Mouse (Mus musculus) spleen, postnatal 10 days (tissue): Measurements from ENCODE around the gene Nek3.

Source experiments
- DNase-seq, 2 experiments: peaks; one replicate each; pipeline ENCODE4 v3.0.0; 2021 to 2022; ENCODE audit warnings: low spot score in 2 of 2

Gene Nek3

DNA sequence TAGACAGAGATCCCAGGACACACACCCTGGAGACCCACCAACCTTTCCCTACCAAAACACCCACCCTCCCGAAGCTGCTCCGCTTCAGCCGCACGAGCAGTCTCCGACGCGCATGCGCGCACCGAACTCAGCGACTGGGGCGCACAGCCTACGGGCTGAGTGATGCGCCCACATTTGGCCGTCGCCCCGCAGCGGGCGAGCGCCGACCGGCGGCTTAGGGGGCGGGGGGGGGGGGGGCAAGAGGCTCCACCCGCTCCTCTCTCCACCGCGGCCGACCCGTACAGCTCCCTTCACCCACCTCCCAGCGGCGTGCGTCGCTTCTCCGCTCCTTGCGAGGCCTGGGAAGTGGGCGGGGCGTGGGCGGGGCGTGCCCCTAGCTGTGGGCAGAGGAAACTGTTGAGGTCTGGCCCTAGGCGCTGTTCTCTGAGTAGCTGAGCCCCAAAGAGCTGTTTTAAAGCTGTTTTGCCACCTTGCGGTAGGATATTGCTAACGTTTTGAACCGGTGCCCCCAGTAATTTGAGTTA is at the start of gene Nek3:
Gene Nek3 (minus strand): TSS at position 356 of the 524 bp plus-strand sequence.
- DNase-seq: peak; percentile 61 to 89

DNA sequence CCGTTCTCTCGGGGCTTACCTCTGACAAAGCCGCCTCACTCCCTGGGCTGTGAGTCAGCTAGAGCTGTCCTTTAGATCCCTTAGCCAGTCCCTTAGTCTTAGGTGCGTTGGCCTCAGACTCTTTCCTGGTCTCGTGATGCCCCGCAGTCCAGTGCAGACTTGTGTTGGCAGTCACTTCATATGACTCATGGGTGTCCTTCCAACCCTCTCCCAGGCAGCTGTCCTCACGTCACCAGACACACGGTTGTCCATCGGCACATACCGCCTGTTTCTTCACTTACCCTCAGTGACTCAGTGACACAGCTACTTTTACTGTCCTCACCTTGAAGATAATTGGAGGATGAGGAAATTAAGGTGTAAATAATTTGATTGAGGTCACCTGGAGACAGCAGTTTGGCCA is 48.6 kb upstream of the Nek3 start:
- no peak for DNase-seq

DNA sequence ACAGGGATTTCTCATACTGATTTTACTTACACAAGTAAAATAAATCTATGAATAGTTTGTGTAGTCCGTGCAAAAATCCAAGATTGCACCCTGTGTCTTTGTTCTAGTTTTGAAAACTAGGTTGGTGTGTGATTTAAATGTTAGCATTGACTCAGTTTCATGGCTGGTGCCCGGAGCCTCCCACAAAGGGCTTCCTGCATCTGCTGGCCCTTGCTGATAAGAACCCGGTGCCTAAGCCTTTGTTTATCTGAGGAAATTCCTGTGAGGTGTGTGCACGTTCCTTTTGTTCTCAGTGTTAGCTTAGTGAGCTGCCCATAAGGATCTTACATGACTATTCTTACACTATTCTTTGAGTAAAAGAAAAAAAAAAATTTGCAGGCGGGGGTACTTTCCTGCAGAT is 42.8 kb upstream of the Nek3 start:
- no peak for DNase-seq

DNA sequence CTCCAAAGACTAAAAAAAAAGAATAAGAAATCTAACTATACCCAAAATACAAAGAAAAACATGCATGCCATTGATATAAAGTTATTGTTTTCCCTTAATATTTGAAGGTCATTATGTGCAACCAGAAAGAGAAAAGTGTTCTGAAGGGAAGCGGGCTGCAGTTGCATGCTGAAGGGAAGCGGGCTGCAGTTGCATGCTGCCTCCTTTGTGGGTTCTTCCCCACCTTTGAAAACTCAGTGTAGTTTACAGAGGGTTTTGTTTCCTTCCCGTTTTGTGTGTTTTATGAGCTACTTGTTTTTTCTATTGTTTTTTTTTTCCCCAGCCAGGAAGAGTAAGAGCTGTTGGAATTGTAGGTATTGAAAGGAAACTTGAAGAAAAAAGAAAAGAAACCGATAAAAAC is 41.3 kb upstream of the Nek3 start:
- no peak for DNase-seq

DNA sequence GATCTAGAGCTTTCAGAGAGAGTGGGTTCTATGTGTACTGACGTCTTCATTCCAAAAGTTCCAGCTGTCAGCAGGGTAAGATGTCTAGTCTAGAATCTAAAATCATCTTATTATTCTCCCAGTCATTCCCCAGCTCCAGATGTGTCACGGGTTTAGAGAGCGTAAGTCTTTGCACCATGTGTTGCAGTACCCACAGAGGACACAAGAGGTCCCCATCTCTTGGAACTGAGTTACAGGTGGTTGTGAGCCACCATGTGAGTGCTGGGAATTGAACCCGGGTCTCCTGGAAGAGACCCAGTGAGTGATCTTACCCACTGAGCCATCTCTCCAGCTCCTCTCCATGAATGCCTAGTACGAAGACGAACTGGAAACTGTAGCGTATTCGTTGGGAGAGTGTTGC is 33.2 kb upstream of the Nek3 start:
- no peak for DNase-seq

- DNase-seq: no peak
Observed at GRCm38 (mm10) chr8:22197914-22198313, 31.7 kb upstream of the Nek3 start.

GRCm38 (mm10) chr8:22193432-22194010 is 27.3 kb upstream of the Nek3 start:
- no peak for DNase-seq

DNA sequence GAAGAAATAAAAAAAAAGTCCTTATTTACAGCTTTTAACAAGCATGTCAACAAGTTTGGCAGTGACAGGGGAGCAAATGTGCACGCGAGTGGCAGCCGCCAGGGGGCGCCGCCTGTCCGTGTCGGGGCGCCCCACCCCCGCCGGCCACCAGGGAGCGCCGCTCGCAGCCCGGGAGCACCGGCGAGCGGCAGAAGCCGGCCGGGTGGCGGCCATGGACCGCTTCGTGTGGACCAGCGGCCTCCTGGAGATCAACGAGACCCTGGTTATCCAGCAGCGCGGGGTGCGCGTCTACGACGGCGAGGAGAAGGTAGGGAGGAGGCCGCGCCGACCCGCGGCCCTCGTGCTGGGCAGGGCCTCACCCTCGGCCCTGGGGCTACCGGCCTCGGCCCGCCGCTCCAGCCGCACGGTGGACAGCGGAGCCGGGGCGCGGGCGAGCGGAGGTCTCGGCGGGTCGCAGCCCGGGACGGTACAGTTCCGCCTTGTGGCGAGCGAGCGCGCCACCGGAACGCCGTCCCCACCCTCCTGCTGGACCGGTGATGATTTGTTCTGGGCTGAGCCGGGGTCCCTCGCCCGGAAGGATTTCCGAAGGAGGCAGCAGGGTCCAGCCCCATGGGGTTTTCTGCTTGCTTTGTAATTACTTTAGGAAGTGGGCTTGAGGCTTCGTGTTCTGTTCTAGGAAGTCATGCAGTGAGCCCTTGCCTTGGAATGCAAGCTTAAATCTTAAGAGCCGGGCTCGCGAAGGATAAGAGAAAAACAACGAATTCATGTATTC is 26.6 kb upstream of the Nek3 start, which contains the start of gene Vps36:
Gene Vps36 (plus strand): TSS at position 150 of the 772 bp plus-strand sequence.
- DNase-seq: peak; percentile 92 to 94

GRCm38 (mm10) chr8:22185431-22186397 is 19.5 kb upstream of the Nek3 start, which contains the start of gene Ckap2:
Gene Ckap2, minus strand, starts transcription at chr8:22185819.
- DNase-seq: peak; percentile 92 to 94

DNA sequence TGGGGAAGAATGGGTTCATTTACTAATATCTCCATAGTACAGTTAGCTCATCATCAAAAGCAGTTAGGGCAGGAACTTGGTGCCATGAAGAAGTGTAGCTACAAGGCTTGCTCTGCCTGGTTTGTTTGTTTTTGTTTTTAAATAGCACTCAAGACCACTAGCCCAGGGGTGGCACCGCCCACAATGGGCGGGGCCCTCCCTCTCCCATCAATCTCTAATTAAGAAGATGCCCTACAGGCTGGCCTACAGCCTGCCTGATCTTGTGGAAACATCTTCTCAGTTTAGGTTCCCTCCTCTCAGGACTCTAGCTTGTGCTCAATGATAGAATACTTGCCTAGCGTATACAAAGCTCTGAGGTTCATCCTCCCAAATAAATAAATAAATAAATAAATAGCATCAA is 18.6 kb upstream of the Nek3 start:
- peak; percentile 48 to 70 for DNase-seq

GRCm38 (mm10) chr8:22175966-22176365 is 9.7 kb upstream of the Nek3 start:
- DNase-seq: no peak

- DNase-seq: no peak
Observed at GRCm38 (mm10) chr8:22169167-22169566, 2.9 kb upstream of the Nek3 start.

DNA sequence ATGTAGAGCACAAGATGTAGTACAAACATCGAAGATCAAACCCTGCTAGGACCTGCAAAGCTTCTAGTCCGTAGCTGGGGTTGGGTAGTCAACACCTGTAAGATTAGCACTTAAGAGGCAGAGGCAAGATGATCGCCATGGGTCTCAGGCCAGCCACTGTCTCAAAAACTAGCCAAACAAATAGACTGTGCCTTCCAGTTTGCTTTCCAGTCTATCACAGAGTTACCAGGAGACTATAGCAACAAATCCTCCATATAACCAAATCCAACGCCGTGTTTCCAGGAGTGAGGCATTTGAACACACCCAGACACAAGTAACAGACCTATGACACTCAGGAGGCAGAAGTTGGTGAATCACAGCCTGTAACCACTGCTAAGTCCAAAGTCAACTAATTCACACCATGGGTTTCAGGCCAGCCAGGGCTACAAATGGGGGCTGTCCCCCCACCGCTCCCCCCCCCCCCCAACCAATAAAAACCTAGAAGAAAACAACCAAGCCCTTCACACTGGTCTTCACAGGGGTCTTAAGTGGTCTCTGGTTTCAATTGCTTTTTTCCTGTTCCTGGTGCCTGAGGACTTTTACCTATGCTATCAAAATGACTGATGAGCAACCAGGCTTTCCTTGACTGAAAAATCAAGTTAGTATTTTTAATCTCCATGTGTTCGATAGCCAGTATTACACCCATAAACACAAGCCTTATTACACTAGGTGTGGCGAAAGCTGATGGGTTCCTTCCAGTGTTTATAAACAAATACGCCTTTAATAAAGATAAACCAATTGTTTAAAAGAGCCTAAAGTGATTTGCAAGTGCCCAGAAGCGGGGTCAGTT is 770 bp downstream of the Nek3 start:
- DNase-seq: no peak

- DNase-seq: no peak
Observed at GRCm38 (mm10) chr8:22164431-22164830, 1.8 kb downstream of the Nek3 start.

- DNase-seq: no peak
Observed at GRCm38 (mm10) chr8:22162206-22162605, 4.0 kb downstream of the Nek3 start.

DNA sequence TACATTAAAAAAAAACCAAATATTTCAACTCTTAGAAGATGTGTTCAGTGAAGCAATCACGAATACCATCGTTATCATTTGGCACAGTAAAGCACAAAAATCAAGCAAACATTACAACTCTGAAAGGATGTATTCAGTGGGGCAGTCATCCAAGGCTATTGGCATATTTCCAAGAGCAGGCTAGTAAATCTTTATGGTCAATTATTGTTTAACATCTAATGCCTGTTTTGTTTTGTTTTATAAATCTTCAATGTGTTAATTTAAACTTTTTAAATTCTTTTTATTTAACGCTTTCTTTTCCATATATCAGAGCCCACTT is 15.9 kb downstream of the Nek3 start:
- DNase-seq: no peak

DNA sequence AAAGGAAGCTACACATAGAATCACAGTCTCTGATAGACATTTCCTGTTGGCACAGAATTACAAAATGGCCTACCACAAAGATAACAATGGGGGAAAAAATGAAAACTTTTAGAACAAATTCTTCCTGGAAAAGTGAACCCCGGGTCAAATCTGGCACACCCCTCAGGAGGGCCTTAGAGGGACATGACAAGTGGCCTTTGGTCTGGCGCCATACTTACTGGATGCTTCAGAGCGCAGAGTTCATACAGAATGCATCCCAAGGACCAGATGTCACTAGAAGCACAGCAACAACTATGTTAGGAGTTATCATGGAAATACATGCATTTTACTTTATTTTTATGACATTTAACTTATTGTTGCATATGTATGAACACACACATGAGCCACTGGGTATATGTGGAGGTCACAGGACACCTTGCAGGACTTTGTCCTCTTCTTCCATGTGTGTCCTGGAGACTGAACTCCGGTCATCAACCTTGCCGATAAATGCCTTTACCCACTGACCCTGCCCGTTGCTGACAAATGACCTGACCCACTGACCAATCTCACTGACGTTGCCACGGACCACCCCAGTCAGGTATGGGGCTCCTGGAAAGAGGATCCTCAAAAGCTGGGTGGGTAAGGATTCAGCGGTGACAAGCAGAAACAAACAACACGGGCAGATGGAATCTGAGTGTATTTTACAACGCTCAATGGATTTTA is 16.4 kb downstream of the Nek3 start:
- no peak for DNase-seq

- DNase-seq: no peak
Observed at GRCm38 (mm10) chr8:22148367-22148740, 17.9 kb downstream of the Nek3 start.

DNA sequence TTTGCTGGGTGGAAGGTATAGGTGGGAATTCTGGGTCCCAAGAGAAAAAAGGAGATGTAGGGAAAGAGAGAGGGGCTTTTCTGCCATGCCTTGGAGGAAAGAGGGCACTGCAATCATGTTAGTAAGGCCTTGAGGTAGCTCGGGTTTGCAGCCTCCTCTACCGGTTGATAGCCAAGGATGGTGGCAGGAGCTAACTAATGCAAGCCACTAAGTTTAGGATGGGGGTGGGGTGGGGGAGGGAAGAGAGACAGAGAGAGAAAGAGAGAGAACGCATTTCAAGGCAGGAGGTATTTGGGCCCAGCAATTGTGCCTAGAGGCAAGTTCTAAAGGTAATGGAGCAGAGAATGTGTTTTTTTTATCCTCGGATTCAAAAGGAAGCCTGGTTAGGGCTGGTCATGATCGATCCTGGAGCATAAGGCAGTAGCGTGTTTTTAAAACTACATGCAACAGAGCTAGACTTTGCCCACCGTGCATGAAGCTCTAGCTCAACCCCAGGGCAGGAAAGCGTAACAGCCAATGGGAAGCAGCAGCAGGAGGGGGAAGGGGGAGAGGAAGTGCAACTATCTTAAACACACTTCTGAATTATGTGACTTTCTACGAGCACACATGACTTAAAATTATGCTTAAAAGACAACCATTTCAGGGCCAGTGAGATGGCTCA is 18.4 kb downstream of the Nek3 start:
- DNase-seq: no peak

DNA sequence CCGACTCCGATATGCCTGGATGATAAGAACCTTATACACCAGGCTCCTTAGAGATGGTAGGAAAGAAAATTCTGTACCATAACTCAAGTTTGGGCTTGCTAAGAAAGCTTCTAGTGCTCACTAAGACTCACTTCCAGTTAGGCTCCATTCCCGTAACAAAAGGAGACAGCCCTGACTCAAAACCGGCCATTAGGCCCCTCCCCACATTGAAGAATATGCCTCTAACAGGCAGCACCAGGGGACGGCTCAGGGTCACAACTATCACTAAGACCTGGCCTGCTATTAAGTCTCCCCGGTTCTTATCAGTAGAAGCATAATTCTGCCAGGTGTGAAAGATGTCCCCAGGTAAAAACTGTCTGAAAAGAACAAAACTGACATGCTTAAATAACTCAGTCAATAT is 20.4 kb downstream of the Nek3 start:
- no peak for DNase-seq
